Mouse (Mus musculus): Measurements from ENCODE around the gene Mybbp1a.
A peak's percentile ranks its signal among the peaks of the same experiment; 100 is the strongest.
"Not testable (repeated sequence)": the region's sequence is repeated elsewhere in the genome, so short reads cannot be mapped to it uniquely, and the experiment has no call there.

Mybbp1a gene

GRCm38 (mm10) chr11:72440597-72440964 is 574 bp upstream of the Mybbp1a start:
- not testable (repeated sequence) for DNase-seq (ENCODE audit: low read depth, low spot score)

- peak; percentile 90 for DNase-seq (ENCODE audit: low read depth, low spot score)
Observed at GRCm38 (mm10) chr11:72446311-72447105, 5.4 kb downstream of the Mybbp1a start.

- peak; percentile 78 for DNase-seq (ENCODE audit: low read depth, low spot score)
Observed at GRCm38 (mm10) chr11:72447475-72447874, 6.3 kb downstream of the Mybbp1a start.

GRCm38 (mm10) chr11:72452140-72452665 is 11.0 kb downstream of the Mybbp1a start:
- DNase-seq (ENCODE audit: low read depth, low spot score), result no peak

- DNase-seq (ENCODE audit: low read depth, low spot score), result no peak
Observed at GRCm38 (mm10) chr11:72453105-72453953, 12.2 kb downstream of the Mybbp1a start.

- peak; percentile 49 for DNase-seq (ENCODE audit: low read depth, low spot score)
Observed at GRCm38 (mm10) chr11:72455694-72456093, 14.5 kb downstream of the Mybbp1a start.

- DNase-seq (ENCODE audit: low read depth, low spot score), result no peak
Observed at GRCm38 (mm10) chr11:72457995-72458496, 16.9 kb downstream of the Mybbp1a start.

- no peak for DNase-seq (ENCODE audit: low read depth, low spot score)
Observed at GRCm38 (mm10) chr11:72458502-72458901, 17.3 kb downstream of the Mybbp1a start.

GRCm38 (mm10) chr11:72461500-72461981 is 20.4 kb downstream of the Mybbp1a start:
- no peak for DNase-seq (ENCODE audit: low read depth, low spot score)

GRCm38 (mm10) chr11:72464821-72465220 is 23.7 kb downstream of the Mybbp1a start:
- no peak for DNase-seq (ENCODE audit: low read depth, low spot score)

GRCm38 (mm10) chr11:72465978-72466693 is 25.0 kb downstream of the Mybbp1a start:
- no peak for DNase-seq (ENCODE audit: low read depth, low spot score)

- DNase-seq (ENCODE audit: low read depth, low spot score), result no peak
Observed at GRCm38 (mm10) chr11:72466694-72467507, 25.7 kb downstream of the Mybbp1a start.

GRCm38 (mm10) chr11:72468525-72468924 is 27.4 kb downstream of the Mybbp1a start:
- no peak for DNase-seq (ENCODE audit: low read depth, low spot score)

GRCm38 (mm10) chr11:72469217-72469616 is 28.1 kb downstream of the Mybbp1a start:
- peak; percentile 47 for DNase-seq (ENCODE audit: low read depth, low spot score)

- no peak for DNase-seq (ENCODE audit: low read depth, low spot score)
Observed at GRCm38 (mm10) chr11:72470004-72470403, 28.8 kb downstream of the Mybbp1a start.

- no peak for DNase-seq (ENCODE audit: low read depth, low spot score)
Observed at GRCm38 (mm10) chr11:72471381-72471780, 30.2 kb downstream of the Mybbp1a start.

- no peak for DNase-seq (ENCODE audit: low read depth, low spot score)
Observed at GRCm38 (mm10) chr11:72473540-72473939, 32.4 kb downstream of the Mybbp1a start.

- no peak for DNase-seq (ENCODE audit: low read depth, low spot score)
Observed at GRCm38 (mm10) chr11:72474926-72475325, 33.8 kb downstream of the Mybbp1a start.

GRCm38 (mm10) chr11:72475408-72475807 is 34.3 kb downstream of the Mybbp1a start:
- no peak for DNase-seq (ENCODE audit: low read depth, low spot score)

GRCm38 (mm10) chr11:72476074-72476625 is 35.0 kb downstream of the Mybbp1a start:
- DNase-seq (ENCODE audit: low read depth, low spot score), result no peak
